Mouse (Mus musculus) adrenal gland, postnatal 10 days (tissue): ENCODE measurements around the gene Zbtb7a. TPM values are rescaled to one million over a fixed set of nuclear protein-coding genes. Genes with fewer than 3 reads are reported as not detected.
"Not testable (repeated sequence)": the region's sequence is repeated elsewhere in the genome, so short reads cannot be mapped to it uniquely, and the experiment has no call there.

ENCODE experiments used
- DNase-seq: peaks from one replicate; pipeline ENCODE4 v3.0.0; 2021; ENCODE audit warnings: mixed read lengths
- total RNA-seq, 2 experiments: library from RNA; stranded (reverse); gene quantifications; 2 replicates each; pipeline ENCODE4 v1.2.3; 2021

Gene Zbtb7a
- total RNA-seq, 2 experiments from 2014 or later = 61.1 to 66.6 TPM

DNA sequence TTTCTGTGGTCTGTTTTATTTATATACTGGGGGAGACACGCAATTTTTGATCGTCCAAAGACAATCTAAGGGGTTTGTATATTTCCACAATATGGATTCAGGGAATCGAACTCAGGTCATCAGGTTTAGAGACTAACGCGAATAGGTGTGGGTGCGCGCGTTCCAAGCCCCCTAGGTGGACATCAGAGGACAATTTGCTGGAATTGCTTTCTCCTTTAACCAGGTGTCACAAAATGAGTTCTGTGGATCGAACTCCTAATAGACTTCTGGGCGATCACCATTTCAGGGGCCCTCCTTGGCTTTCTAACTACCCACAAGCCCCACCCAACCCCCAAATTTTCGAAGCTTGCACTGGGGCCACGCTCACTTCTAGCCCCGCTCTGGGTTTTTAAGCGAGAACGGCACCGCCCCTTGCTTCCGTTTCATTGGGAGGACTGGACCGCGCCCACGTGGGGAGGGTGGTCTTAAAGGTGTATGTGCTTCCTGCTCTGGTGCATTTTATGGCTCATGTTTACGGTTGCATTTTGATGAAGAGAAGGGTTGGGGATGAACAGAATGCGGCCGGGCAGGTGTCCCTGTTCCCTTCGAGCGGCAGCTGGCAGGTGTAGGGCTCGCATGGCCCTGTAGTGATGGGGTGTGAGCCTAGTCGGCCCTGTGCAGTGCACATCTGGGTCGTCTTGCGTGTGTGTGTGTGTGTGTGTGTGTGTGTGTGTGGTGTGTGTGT lies 33.7 kb downstream of the Zbtb7a start:
- DNase-seq = peak; percentile 89

DNA sequence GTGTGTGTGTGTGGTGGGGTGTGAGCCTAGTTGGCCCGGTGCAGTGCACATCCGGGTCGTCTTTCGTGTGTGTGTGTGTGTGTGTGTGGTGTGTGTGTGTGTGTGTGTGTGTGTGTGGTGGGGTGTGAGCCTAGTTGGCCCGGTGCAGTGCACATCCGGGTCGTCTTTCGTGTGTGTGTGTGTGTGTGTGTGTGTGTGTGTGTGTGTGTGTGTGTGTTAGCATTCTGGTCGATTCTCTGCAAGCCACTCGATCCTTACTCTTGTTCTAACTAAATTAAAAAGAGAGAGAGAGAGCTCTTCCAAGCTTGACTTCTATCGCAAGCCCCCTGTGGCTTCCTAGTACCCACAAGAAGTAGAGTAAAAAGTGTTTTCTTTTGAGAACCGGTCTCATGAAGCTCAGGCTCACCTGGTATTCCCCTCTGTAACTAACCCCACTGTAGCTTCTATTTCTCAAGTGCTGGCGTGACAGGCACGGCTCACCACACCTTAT lies 34.4 kb downstream of the Zbtb7a start:
- peak; percentile 57 for DNase-seq

DNA sequence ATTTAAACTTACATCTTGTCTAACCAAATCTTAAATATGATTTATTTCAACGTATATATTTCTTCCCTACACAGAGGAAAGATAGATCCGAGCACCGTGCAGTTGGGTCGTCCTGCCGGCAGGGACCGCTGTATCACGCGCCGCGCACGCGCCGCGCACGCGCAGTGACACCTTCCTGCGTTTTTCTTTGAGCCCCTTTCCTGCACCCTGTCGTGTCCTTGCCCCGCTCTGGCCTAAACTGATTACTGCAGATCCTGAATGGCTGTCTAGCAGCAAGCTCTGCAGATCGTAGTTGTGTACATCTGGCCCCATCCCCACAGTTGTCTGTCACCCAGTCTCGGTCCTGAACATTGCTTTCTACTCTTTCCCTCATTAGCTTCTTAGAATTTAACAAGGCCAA lies 38.1 kb downstream of the Zbtb7a start:
- DNase-seq = peak; percentile 91

DNA sequence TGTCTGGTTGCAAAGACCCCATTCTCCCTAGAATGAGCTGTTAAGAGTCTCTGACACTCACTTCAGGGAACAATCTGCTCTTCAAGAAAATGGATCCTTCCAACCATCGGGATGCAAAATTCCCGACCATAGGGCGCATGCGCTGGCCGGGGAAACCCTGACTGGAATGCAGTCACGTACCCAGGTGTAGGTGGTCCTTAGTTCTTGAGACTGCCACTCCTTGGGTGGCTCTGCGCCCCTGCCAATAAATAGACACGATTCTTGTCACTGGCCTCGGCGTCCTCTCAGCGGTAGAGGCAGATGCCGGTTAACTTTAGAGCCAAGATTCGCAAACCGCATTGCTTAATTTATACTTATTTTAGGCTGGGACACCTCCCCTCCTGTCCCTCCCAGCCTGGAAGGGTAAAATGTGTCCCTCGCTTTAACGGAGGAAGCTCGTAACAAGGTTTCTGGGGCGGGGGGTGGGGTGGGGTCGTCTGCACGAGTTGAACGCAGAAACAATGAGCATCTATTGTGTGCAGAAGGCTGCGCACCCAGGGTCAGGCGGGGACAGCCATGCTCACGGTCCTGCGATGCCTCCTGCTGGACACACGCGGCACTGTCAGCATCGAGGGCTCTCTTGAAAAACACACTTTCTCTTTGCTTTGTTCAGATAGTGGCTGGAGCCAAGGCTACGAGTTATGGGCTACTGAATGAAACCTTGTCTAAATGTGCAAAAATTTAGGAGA lies 39.8 kb downstream of the Zbtb7a start:
- peak; percentile 92 for DNase-seq

DNA sequence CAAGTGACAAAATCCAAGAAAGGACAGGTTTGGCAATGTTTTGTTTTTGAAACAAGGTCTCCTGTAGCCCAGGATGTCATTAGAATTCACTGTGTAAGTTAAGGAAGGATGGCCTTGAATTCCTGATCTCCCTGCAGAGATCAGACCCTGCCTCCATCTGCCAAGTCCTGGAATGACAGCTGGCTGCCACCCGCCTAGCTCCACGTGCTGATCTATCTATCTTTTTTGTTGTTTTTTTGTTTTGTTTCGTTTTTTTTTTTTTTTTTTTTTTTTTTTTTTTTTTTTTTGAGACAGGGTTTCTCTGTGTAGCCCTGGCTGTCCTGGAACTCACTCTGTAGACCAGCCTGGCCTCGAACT lies 40.3 kb downstream of the Zbtb7a start:
- DNase-seq = not testable (repeated sequence)

DNA sequence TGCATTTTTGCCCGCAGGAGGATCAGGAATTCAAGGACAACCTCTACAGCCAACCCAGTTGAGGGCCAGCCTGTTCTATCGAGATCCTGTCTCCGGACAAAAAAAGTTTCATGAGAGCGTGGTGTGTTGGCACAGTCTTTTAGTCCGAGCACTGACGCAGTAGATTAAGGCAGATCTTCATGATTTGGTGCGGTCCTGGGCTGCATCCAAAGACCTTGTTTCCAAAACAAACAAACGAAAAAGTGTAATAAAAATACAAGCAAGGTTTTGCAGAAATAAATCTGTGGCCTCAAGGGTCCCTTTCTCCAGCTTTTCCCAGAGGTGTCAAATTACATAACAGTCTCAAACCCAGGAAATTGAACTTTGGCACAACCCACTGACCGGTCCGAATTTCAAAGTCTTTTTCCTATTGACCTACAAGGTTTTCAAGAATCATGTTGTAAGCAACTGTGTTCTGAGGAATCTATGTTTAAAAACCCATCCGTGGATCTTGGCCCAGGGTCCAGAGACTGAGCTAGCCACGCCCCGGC lies 41.0 kb downstream of the Zbtb7a start:
- peak; percentile 75 for DNase-seq

DNA sequence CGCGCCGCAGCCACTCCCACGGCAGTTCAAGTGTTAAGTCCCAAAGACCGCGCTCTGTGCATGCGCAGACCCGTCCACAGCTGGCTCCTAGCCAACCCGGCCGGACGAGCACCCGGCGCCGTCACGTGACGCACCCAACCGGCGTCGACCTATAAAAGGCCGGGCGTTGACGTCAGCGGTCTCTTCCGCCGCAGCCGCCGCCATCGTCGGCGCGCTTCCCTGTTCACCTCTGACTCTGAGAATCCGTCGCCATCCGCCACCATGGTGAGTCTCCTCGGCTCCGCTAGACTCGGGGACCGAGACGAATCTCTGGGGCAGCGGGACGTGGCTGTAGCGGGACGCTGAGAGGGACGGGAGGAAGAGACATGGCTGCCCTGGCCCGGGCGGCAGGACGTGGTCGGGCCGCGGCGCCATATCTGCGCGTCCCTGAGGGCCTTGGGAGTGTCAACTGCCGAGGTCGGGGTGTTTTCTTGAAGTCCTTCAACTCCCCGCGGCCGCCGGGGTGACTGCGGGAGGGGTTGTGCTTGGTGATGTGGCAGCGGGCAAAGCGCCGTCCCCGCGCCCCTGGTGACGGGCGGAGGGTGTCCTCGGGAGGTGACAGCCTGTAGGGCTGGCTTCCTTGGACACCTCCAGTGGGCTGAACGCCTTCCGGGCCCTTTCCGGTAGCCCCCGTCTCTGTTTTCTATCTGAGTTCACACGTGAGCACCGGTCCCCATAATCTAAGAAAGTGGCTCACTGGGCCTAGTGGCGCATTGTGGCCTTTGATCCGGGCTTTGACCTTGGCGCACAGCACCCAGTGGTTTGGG lies 41.6 kb downstream of the Zbtb7a start, which contains the start of gene Eef2:
Gene Eef2 (plus strand): TSS at position 166 of the 806 bp plus-strand sequence.
- peak; percentile 100 for DNase-seq

DNA sequence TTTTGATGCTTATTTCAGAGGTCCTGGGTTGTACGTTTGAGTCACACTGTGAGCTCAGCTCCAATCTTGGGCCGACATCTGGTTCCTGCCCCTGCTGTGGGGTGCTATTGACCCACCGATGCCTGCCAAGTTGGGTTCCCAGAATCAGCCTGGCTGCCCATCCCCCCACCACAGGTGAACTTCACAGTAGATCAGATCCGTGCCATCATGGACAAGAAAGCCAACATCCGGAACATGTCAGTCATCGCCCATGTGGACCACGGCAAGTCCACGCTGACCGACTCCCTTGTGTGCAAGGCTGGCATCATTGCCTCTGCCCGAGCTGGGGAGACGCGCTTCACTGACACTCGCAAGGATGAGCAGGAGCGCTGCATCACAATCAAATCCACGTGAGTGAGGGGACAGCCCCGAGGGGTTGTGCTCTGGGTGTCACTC lies 42.5 kb downstream of the Zbtb7a start:
- peak; percentile 63 for DNase-seq

DNA sequence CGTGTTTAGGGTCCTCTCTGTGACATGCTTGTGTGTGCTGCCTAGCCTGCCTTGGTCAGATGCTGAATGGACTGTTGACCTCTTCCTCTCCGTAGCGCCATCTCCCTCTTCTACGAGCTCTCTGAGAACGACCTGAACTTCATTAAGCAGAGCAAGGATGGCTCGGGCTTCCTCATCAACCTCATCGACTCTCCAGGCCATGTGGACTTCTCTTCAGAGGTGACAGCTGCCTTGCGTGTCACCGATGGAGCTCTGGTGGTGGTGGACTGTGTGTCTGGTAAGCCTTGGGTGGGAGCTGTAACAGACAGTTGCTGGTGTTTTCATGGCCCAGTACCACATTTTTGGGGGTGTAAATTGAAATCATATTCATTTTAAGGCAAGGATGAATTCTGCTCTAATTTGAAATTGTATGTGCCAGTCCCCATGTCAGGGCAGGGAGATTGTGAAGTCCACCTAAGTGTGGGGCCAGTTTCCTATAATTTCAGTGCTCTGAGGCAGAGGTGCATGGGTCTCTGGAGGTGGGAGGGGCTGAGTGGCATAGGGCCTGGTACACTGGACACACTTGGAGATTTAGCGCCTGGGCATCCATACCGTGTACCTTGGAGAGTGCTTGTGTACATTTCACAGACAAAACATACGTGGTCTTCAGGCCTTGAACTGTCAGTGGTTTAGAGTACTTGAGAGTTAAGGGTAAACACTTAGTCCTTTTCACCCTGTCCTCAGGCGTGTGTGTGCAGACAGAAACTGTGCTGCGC lies 43.1 kb downstream of the Zbtb7a start:
- no peak for DNase-seq

DNA sequence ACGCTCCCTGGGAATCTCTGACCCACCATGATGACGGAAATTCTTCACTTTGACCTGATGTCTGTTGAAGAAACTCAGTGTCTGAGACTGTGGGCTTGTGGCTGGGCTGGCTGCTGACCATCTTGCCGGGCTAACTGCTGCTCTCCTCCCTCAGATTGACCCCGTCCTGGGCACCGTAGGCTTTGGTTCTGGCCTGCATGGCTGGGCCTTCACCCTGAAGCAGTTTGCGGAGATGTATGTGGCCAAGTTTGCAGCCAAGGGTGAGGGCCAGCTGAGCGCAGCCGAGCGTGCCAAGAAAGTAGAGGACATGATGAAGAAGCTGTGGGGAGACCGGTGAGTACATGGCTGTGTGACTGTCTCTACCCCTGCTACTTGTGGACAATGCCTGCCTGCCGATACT lies 43.9 kb downstream of the Zbtb7a start:
- no peak for DNase-seq

DNA sequence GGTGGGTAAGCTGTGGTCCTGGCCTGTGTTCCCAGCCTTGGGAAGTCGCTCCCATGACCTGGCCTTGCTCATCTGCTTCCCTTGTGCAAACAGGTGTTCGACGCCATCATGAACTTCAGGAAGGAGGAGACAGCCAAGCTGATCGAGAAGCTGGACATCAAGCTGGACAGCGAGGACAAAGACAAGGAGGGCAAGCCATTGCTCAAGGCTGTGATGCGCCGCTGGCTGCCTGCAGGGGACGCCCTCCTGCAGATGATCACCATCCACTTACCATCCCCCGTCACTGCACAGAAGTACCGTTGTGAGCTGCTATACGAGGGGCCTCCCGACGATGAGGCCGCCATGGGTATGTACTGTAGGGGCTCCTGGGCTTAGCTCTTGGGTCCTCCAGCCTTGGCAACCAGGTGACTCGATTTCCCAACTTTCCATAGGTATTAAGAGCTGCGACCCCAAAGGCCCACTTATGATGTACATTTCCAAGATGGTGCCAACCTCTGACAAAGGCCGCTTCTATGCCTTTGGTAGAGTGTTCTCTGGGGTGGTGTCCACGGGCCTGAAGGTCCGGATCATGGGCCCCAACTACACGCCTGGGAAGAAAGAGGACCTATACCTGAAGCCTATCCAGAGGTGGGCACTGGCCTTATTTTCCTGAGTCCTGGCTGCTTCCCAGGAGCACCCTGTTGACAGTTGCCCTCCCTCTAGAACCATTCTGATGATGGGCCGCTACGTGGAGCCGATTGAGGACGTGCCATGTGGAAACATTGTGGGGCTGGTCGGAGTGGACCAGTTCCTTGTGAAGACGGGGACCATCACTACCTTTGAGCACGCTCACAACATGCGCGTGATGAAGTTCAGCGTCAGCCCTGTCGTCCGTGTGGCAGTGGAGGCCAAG lies 44.7 kb downstream of the Zbtb7a start:
- no peak for DNase-seq

DNA sequence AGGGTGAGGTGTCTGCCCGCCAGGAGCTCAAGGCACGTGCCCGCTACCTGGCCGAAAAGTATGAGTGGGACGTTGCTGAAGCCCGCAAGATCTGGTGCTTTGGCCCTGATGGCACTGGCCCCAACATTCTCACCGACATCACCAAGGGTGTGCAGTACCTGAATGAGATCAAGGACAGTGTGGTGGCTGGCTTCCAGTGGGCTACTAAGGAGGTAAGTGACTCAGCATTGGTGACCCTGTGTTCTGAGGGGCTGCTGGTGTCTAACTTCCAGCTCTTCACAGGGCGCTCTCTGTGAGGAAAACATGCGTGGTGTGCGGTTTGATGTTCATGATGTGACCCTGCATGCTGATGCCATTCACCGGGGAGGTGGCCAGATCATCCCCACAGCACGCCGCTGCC lies 45.9 kb downstream of the Zbtb7a start:
- no peak for DNase-seq

DNA sequence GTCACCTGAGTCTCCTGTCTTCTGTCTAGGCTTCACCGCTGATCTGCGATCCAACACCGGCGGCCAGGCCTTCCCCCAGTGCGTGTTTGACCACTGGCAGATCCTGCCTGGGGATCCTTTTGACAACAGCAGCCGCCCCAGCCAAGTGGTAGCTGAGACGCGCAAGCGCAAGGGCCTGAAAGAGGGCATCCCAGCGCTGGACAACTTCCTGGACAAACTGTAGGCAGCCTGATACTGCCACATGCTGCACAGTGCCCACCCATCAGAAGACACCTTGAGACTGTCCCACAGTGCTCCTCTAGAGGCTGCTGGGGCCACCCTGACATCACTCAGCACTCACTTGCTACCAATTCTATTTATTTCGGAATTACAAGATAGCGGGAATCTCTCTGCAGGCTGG lies 46.8 kb downstream of the Zbtb7a start:
- DNase-seq = not testable (repeated sequence)

DNA sequence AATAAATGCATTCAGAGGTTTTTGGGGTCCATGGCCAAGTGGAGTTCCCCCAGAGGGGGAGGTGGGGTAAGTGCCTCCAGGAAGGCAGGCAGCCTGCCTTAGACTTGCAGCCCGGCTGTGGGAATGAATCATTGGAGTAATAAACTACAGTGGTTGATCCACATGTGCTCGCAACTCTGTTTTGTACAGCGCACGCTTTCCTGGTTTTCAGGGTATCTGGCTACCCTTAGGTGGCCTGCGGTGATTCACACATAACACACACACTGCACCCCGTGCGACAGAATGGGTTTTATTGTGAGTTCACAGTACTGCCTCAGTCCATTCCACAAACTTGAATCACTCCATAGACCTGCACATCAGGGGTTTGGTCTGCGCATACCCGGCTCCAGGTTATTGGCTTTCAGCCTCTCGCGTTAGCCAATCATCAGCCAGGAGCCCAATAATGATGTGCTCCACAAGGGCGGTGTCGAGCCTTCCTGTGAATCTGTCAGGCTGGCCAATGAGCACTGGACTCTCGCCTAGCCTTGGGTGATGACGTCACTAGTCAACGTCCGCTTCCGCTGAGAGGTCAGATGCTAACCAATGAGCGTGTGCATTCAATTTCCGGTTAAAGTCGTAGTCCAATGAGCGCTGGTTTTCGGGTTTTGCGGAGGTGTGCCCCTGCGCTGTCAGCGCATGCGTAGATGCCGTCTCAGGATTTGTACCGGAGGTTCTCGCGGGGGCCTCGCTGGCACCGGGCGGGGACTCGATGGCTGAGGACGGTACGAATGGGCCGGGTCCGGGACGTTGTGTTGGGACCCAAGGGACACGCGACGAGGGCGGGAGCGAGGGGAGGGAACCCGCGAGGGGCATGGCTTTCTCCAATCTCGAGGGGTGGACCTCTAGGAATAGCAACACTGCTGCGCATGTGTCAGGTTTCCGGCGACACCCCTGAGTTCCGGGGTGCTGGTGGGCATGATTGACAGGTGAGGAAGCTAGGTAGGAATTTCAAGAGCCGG lies 47.6 kb downstream of the Zbtb7a start, which contains the start of gene Dapk3:
Gene Dapk3 (plus strand): TSS at position 670 of the 998 bp plus-strand sequence.
- DNase-seq = peak; percentile 96

DNA sequence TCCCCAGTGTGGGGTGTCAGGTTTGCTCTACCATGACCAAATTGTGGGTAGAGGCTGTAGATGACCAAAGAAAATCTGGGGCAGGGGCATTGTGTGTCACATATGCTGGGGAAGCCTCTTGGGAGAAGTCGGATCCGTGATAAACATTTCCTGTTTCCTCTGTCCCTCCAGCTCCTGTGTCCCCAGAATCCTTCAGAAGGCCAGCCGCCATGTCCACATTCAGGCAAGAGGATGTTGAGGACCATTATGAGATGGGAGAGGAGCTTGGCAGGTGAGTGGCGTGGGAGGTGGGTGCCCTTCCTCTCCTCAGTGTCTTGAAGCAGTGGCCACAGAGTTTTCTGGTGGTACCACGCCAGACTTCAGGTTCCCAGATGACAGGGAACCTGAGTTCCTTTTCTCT lies 48.8 kb downstream of the Zbtb7a start, which contains the start of gene 4930442H23Rik:
Gene 4930442H23Rik (minus strand): TSS at position 45 of the 400 bp plus-strand sequence.
- DNase-seq = no peak

DNA sequence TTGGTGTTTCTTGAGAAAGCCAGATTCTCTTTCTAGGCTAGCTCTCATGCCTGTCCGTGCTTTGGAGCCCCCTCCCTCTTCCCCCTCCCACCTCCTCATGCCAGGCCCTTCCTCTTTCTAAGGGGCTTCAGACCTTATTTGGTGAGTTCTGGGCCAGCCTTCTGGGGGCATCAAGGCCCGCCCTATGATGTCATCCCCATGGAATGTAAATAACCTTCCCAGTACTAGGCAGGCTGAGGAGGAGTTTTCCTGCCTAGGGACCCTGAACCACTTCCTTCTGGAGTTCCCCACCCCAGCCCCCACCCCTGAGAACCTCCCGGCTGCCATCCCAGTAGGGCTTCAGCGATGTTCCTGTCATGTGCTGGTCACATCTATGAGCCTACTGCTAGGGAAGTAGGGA lies 49.7 kb downstream of the Zbtb7a start:
- no peak for DNase-seq

DNA sequence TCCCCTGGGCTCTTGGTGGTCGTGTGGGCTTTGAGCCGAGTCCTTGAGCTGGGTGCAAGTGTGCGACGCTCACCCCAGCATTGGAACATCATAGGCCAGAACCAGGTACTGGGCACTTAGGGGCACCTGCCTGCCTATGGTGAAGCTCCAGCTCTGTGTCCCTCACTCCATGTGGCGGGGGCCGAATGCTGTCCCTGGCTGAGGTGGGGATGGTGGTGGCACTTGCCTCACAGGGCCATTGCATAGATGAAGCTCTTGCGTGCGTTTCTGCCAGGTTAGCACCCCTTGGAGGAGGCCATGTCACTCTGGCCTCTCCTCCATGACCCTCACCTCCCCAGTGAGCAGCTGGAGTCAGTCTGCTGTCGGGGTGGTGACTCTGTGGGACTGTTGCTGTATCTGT lies 52.1 kb downstream of the Zbtb7a start:
- DNase-seq = no peak

DNA sequence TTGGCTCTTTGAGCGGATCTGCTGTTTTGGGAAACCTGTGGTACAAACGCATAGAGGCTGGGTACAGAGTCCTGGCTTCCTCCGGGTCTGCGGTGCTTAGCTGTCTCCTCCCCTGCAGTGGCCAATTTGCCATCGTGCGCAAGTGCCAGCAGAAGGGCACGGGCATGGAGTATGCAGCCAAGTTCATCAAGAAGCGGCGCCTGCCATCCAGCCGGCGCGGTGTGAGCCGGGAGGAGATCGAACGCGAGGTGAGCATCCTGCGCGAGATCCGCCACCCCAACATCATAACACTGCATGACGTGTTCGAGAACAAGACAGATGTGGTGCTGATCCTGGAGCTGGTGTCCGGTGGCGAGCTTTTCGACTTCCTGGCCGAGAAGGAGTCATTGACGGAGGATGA lies 54.8 kb downstream of the Zbtb7a start:
- no peak for DNase-seq
